Mouse (Mus musculus): ENCODE measurements around the gene Gm11627.
"Not testable (repeated sequence)": the region's sequence is repeated elsewhere in the genome, so short reads cannot be mapped to it uniquely, and the experiment has no call there.

Gm11627 gene

DNA sequence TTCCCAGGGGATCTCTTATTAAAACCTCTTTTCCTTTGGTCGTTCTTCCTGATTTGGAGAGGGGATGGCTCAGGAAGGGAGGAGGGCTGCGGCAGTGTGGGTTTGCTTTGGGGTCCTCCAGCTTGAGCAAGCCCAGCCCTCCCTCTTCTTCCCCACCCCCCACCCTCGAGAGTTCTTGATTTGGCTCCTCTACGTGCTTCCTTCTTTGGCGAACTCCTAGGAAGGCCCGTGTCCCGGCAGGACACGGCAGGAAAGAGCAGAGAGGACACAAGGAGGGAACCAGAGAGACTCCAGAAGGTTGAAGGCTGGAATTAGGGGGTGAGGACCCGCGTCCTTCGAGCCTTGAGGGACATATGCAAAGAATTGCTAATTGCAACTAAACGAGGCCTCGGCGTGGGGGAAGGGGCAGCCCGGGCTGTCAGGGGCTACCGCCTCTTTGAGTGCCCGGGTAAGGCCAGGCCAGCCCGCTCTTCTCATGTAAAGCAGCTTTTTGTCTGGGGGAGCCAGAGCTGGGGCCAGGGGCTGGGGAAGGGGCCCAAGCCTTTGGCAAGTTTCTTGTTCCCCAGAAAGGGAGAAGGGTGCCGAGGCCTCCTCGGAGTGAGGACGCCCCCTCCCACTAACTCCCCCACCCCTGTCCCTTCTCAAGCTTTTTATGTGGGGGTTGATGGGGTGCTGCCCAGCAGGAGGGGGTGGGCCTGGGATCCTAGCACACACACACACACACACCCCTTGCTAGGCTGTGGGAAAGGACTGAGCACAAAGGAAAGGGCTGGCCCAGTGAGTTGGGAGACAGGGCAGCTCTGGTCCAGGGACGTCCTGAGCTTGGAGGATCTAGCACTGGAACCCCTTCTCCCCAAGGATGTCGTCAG lies at the start of gene Gm11627:
TSS of gene Gm11627 (minus strand) at position 297 of the 869 bp plus-strand sequence.
- peak; percentile 44 for DNase-seq

GRCm38 (mm10) chr11:102628529-102628928 lies 49.3 kb upstream of the Gm11627 start:
- peak; percentile 44 for DNase-seq

- DNase-seq = no peak
Measured at GRCm38 (mm10) chr11:102627171-102627931, 48.1 kb upstream of the Gm11627 start.

DNA sequence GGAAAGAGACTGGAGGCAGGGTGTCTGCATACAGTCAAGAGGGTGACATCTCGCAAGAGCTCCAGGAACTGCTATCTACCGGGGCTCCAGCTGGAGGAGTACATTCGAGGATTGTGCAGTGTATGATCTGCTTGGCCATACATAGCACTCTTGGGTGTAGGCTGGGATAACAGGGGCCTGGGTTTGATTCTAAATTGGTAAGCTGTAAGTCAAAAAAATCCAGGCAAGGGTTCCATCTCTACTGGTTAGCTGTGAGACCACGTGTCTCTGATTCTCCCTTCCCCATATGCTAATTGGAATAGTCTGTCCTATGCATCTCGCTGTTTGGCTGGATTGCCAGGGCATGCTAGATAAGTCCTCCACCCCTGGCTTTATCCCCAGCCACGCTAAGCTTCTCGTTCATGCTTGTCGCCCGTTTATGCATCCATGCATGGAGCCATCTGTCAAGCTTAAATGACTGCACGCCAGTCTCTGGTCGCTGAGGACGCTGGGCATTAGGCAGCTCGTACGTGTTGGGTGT lies 45.7 kb upstream of the Gm11627 start:
- peak; percentile 94 for DNase-seq

- peak; percentile 84 for DNase-seq
Measured at GRCm38 (mm10) chr11:102623876-102624789, 44.9 kb upstream of the Gm11627 start.

DNA sequence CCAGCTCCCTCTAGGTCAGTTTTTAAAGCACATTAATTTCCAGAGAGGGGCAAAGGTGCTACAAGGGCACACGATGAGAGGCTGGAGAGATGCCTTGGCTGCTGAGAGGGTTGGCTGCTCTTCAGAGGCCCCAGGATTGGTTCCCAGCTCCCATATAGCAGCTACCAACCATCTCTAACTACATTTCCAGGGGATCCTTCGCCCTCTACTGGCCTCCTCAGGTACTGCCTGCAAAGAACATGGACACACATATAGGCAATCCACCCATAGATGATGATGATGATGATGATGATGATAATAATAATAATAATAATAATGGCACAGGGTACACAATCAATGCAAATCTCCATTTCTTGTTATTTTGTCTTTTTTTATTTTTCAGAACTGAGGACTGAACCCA lies 40.2 kb upstream of the Gm11627 start:
- no peak for DNase-seq

GRCm38 (mm10) chr11:102611317-102611705 lies 32.0 kb upstream of the Gm11627 start:
- no peak for DNase-seq

DNA sequence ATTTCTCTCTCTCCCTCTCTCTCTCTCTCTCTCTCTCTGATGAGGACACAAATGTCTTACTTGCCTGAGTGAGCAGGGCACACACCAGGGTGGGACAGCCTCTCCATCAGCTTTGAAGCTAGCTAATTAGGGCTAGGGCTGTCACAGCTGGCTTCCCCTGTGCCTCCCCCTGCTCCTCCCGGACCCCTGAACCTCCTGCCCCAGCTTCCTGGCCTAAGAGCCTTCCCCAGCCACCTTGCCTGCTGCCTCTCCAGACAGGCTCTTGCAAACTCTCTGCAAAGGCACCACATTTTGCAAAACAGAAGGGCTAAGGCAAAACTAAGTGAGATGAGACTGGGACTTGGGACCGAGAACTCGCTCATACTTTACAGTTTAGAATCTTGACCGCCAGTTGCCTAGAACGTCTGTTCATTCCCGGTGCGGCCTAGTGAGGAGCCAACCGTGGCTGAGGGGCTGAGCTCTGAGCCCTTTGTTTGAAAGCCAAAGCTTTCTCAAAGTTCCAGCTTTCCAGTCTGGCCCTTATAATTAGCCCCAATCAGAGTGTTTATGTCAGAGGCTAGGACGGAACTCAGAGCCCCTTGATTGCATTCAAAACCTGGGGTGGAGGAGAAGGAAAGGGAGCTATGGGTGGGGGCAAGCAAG lies 31.5 kb upstream of the Gm11627 start:
- peak; percentile 72 for DNase-seq

GRCm38 (mm10) chr11:102610260-102610659 lies 31.0 kb upstream of the Gm11627 start:
- DNase-seq = no peak

DNA sequence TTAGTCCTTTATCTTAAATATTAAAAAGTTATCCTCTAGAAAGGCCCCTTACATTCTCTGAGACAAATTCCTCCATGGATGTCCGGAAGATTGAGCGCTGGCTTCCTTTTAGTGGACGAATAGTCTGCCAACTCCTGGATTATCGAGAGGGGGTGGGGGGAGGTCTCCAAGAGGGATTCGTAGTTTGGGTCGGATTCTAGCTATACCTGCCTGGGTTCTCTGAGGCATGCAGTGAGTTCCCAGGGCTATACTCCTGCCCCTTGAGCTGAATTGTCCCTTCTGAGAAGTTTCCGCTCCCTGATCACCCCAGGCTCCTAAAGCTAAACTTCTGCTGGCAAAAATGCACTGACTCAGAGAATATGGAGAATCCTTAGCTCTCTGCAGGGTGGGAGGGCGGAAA lies 30.2 kb upstream of the Gm11627 start:
- no peak for DNase-seq

- no peak for DNase-seq
Measured at GRCm38 (mm10) chr11:102608691-102609090, 29.4 kb upstream of the Gm11627 start.

DNA sequence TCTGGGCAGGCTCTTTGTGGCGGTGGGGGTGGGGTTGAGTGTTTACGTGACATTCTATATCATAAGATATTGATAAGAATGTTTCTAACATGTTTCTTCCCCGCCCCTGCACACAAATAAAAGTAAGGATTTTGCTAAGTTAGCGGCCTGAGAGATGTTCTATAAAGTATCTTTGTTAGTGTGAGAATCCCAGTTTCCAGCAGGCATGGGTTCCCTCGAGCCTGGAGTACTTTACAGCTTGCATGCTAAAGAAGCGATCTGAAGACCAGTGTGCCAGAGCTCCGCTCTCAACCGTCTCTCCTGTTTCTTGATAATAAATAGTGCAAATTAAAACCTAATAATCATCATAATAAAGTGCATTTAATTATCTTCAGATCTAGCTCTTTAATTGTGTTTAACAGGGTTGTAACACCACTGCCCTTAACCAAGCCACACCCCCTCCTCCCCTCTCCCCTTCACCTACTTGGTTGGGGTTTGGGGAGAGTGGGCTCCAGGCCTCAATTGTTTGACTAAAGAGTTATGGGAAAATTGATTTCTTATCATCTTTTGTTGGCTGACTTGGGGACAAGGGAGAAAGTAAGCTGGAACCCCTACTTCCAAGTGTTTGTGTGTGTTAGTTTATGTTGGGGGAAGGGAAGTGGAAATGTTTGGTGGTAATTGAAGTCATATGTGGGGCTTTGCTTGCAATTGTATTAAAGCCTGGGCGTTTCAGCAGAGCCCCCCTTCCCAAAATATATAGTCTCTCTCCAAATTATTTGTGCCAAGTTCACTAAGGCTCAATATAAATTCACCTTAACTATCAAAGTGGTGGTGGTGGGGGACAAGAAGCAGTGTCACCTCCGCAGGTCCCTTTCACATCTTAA lies 28.7 kb upstream of the Gm11627 start:
- no peak for DNase-seq

GRCm38 (mm10) chr11:102607201-102607600 lies 27.9 kb upstream of the Gm11627 start:
- DNase-seq = not testable (repeated sequence)

DNA sequence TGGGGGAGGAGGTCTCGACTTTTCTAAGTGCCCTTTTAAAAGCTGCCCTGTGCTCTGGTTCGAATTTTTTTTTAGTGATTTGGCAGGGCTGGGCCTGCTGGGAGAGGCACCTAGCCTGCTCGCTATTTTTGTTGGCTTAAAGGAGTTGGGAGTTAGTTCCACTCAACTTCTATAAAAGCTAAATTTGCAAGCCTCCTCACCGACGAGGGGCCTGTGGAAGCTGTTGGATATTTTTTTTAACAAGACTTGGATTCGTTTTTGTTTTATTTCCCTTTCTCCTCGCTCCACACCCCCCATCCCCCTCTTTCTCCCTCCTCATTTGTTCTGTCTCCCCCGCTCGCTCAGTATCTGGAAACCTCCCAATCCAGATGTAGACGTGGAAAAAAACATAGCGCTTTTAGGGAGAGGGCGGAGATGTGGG lies 27.5 kb upstream of the Gm11627 start:
- DNase-seq = no peak

GRCm38 (mm10) chr11:102605553-102606416 lies 26.5 kb upstream of the Gm11627 start:
- DNase-seq = peak; percentile 51

DNA sequence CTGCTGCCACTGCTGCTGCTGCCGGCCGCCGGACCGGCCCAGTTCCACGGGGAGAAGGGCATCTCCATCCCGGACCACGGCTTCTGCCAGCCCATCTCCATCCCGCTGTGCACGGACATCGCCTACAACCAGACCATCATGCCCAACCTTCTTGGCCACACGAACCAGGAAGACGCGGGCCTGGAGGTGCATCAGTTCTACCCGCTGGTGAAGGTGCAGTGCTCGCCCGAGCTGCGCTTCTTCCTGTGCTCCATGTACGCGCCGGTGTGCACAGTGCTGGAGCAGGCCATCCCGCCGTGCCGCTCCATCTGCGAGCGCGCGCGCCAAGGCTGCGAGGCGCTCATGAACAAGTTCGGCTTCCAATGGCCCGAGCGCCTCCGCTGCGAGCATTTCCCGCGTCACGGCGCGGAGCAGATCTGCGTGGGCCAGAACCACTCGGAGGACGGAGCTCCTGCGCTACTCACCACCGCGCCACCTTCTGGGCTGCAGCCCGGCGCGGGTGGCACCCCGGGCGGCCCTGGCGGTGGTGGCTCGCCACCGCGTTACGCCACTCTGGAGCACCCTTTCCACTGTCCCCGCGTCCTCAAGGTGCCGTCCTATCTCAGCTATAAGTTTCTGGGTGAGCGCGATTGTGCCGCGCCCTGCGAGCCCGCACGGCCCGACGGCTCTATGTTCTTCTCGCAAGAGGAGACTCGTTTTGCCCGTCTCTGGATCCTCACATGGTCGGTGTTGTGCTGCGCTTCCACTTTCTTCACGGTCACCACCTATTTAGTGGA lies 25.7 kb upstream of the Gm11627 start:
- DNase-seq = peak; percentile 71

DNA sequence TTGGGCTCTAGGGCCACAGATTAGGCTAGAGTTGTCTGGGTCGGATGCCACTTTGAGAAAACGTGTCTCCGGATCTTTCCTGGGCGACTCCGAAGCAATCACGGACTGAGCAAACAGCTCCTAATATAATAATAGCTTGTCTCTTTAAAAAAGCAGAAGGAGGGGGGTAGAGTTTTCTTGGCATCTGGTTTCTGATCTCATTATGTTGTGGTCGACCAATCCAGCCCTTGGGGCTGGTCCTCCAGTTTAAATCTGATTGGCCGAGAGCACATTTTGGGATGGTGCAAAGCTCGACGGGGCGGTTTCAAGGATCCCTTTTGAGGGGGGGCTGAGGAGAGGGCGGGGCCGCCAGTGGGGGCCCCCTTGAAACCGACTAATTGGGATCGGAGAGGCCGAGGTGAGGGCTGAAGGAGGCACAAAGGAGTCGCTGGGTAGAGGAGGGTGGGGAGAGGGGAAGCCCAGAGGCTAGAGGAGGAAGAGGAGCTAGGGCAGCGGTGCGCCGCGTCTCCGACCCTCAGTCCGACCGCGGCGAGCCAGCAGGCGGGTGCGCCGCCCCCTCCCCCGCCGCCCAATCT lies 24.8 kb upstream of the Gm11627 start, which contains the start of gene Fzd2:
TSS of gene Fzd2 (plus strand) at position 387 of the 575 bp plus-strand sequence.
- peak; percentile 99 for DNase-seq

GRCm38 (mm10) chr11:102603496-102603850 lies 24.2 kb upstream of the Gm11627 start:
- DNase-seq = peak; percentile 85

Data from retina, postnatal 1 day (tissue).